Mouse (Mus musculus) cortical plate, adult 2 months (tissue): Measurements from ENCODE around the gene Phactr1. TPM values are rescaled to one million over a fixed set of nuclear protein-coding genes. Genes with fewer than 3 reads are reported as not detected.
A peak's percentile ranks its signal among the peaks of the same experiment; 100 is the strongest.

Experiments used
- H3K27ac ChIP-seq: fragments of 200-500 bp; 2 replicates; pipeline ENCODE4 v1.5.1; 2012; ENCODE audit warnings: low read length, control low read depth, inconsistent platforms; ENCODE audit not compliant: insufficient read depth
- H3K4me1 ChIP-seq: fragments of 200-500 bp; 2 replicates; pipeline ENCODE4 v1.6.1; 2011; ENCODE audit warnings: low read length; ENCODE audit not compliant: control insufficient read depth, insufficient read depth
- H3K4me3 ChIP-seq: fragments of 200-500 bp; 2 replicates; pipeline ENCODE4 v1.5.1; 2011; ENCODE audit warnings: mild to moderate bottlenecking, low read length, control low read depth; ENCODE audit not compliant: insufficient read depth
- CTCF ChIP-seq: fragments of 200-500 bp; IDR thresholded peaks from 2 replicates; pipeline ENCODE4 v1.5.1; 2011; ENCODE audit warnings: mild to moderate bottlenecking, control low read depth, low read length; ENCODE audit not compliant: insufficient read depth; ENCODE audit errors: extremely low read depth
- POLR2A ChIP-seq: fragments of 200-500 bp; IDR thresholded peaks from 2 replicates; pipeline ENCODE4 v1.6.1; 2011; ENCODE audit warnings: mild to moderate bottlenecking, low read length, control low read depth; ENCODE audit not compliant: insufficient read depth; ENCODE audit errors: extremely low read depth
- polyA plus RNA-seq: library from polyadenylated mRNA; depleted of rRNA; stranded (reverse); fragments of >200 nt; gene quantifications from 2 replicates; pipeline ENCODE4 v1.2.3, GENCODE M21; 2012

Gene Phactr1
- polyA plus RNA-seq, 1 experiment, result 206 TPM

- TF ChIP-seq POLR2A (peak; percentile 95), CTCF (no peak)
- H3K4me3 ChIP-seq, result peak within 1 kb of the TSS; percentile 46
- H3K4me1 ChIP-seq, result no peaks in the 10 kb centered on the region
- H3K27ac ChIP-seq, result no peak within 1 kb of the TSS
Observed at GRCm38 (mm10) chr13:43171020-43171710, 490.7 kb downstream of the Phactr1 start, which contains the start of gene Tbc1d7. Tbc1d7 (minus strand) TSS chr13:43171501.

GRCm38 (mm10) chr13:43172036-43172713 lies 491.8 kb downstream of the Phactr1 start:
- Histone ChIP-seq H3K4me3 (peak overlapping the region; percentile 46; the same call in 1 of the 2 replicates), H3K4me1 (no peaks in the 10 kb centered on the region), H3K27ac (no peak overlapping the region)
- TF ChIP-seq CTCF, result 0 out of 2 replicates have a peak, but pooled peaks have one; percentile 30
- TF ChIP-seq POLR2A, result no peak

- peak; percentile 84 for TF ChIP-seq CTCF
- no peak for TF ChIP-seq POLR2A
- no peak overlapping the region for H3K27ac ChIP-seq
- no peaks in the 10 kb centered on the region for H3K4me1 ChIP-seq
- no peak overlapping the region for H3K4me3 ChIP-seq
Observed at GRCm38 (mm10) chr13:43173262-43173661, 492.8 kb downstream of the Phactr1 start.

GRCm38 (mm10) chr13:43176676-43177075 lies 496.3 kb downstream of the Phactr1 start:
- no peak for TF ChIP-seq POLR2A
- no peak for TF ChIP-seq CTCF
- H3K4me3 ChIP-seq, result no peak overlapping the region
- H3K4me1 ChIP-seq, result no peaks in the 10 kb centered on the region
- H3K27ac ChIP-seq, result no peak overlapping the region

- no peaks in the 10 kb centered on the region for H3K4me1 ChIP-seq
- TF ChIP-seq CTCF (no peak), POLR2A (no peak)
Observed at GRCm38 (mm10) chr13:43177317-43177716, 496.9 kb downstream of the Phactr1 start.

GRCm38 (mm10) chr13:43181104-43181503 lies 500.7 kb downstream of the Phactr1 start:
- H3K4me1 ChIP-seq, result no peaks in the 10 kb centered on the region; the same call in 1 of the 2 replicates
- no peak for TF ChIP-seq CTCF
- no peak for TF ChIP-seq POLR2A
- no peak overlapping the region for H3K27ac ChIP-seq
- no peak overlapping the region for H3K4me3 ChIP-seq

More at GRCm38 (mm10) chr13:43177317-43177716, 496.9 kb downstream of the Phactr1 start:
- no peak overlapping the region for H3K4me3 ChIP-seq
- H3K27ac ChIP-seq, result no peak overlapping the region

GRCm38 (mm10) chr13:43182465-43183201 lies 502.2 kb downstream of the Phactr1 start:
- H3K4me3 ChIP-seq, result no peak overlapping the region
- TF ChIP-seq POLR2A, result no peak
- TF ChIP-seq CTCF, result peak; percentile 95
- no peak overlapping the region for H3K27ac ChIP-seq
- no peaks in the 10 kb centered on the region; the same call in 1 of the 2 replicates for H3K4me1 ChIP-seq

GRCm38 (mm10) chr13:43183248-43184055 lies 503.0 kb downstream of the Phactr1 start:
- TF ChIP-seq CTCF (no peak), POLR2A (no peak)
- Histone ChIP-seq H3K4me3 (no peak overlapping the region), H3K4me1 (no peaks in the 10 kb centered on the region; the same call in 1 of the 2 replicates), H3K27ac (no peak overlapping the region)

GRCm38 (mm10) chr13:43187736-43188135 lies 507.3 kb downstream of the Phactr1 start:
- TF ChIP-seq CTCF, result no peak
- TF ChIP-seq POLR2A, result no peak
- H3K4me3 ChIP-seq, result no peak overlapping the region
- no peak overlapping the region for H3K27ac ChIP-seq
- peaks cover 8% of the 10 kb centered on the region for H3K4me1 ChIP-seq
